Comparison of ENCODE assay signal across 27 mouse cellular contexts in the genomic region with DNA sequence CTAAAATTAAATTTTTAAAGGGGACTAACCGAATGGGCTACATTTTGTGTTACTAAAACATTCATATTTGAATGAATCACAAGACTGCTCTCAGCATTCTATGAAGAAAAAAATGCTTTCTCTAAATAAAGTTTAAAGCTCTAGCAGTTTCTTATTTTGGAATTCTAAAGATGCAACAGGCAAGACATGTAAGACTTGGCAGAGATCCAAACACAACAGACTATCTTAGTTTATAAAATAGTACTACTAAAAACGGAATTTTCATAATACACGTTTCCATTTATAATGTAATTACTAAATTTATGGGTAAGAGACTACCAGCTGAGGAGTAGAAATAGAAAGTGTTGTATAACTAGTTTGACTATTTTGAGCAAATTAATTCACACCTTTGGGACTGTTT. TPM values are rescaled to one million over a fixed set of nuclear protein-coding genes. Genes with fewer than 3 reads are reported as not detected.
DNase-seq lines count a peak whose midpoint lies in the region; ATAC-seq and TF ChIP-seq lines count a peak whose summit lies in the region.
"Had no signal": no experiment of that assay in that cellular context is flagged by ENCODE, and none has a peak within 500 bp of the region (broad histone marks: within the 10 kb centered on the region; RNA-seq: fewer than 3 reads in every experiment).

No protein-coding gene starts in this region.

- no peaks in the 10 kb centered on the region for H3K4me1 ChIP-seq in heart, embryonic 11.5 days (ENCODE audit: control insufficient read depth, insufficient read depth, low read length)
- no peaks in the 10 kb centered on the region; the same call in 1 of the 2 replicates for H3K4me1 ChIP-seq in limb, embryonic 14.5 days (ENCODE audit: control insufficient read depth, insufficient read depth, low read length)
- H3K4me1 ChIP-seq in limb, embryonic 10.5 days: no peaks in the 10 kb centered on the region
- H3K4me1 ChIP-seq in MEL (ENCODE audit: control insufficient read depth in 1 of 2, insufficient read depth in 2 of 2, low read length in 2 of 2): peaks cover 5 to 10% of the 10 kb centered on the region in 2 experiments
- H3K4me1 ChIP-seq: embryonic facial prominence, embryonic 15.5 days; forebrain, embryonic 13.5 days; stomach, embryonic 15.5 days had no signal

- TF ChIP-seq CTCF in MEL (IDR thresholded peaks at IDR 0.05 in 2 of 3, conservative IDR thresholded peaks at IDR 0.05 in 1 of 3; ENCODE audit: control insufficient read depth in 1 of 3, insufficient read depth in 1 of 3, low read depth in 2 of 3, low read length in 3 of 3, poor library complexity in 1 of 3, severe bottlenecking in 1 of 3): no peak

- no peak for TF ChIP-seq POLR2A in limb, embryonic 14.5 days (IDR thresholded peaks at IDR 0.05; ENCODE audit: borderline replicate concordance, extremely low read depth, insufficient read depth, insufficient read length)
- no peak for TF ChIP-seq POLR2A in MEL (IDR thresholded peaks at IDR 0.05; ENCODE audit: control insufficient read depth in 1 of 2, insufficient read depth in 1 of 2, low read depth in 1 of 2, low read length in 2 of 2, poor library complexity in 1 of 2)

- H3K36me3 ChIP-seq in heart, embryonic 11.5 days (ENCODE audit: control insufficient read depth, insufficient read depth, low read length): no peaks in the 10 kb centered on the region
- H3K36me3 ChIP-seq in limb, embryonic 14.5 days (ENCODE audit: control insufficient read depth, insufficient read depth, low read length): no peaks in the 10 kb centered on the region
- peaks cover 29% of the 10 kb centered on the region for H3K36me3 ChIP-seq in limb, embryonic 10.5 days
- H3K36me3 ChIP-seq in MEL (ENCODE audit: control insufficient read depth in 1 of 2, insufficient read depth in 2 of 2, low read length in 2 of 2): peaks cover 18 to 19% of the 10 kb centered on the region in 2 experiments
- H3K36me3 ChIP-seq: embryonic facial prominence, embryonic 15.5 days; heart, embryonic 15.5 days; stomach, embryonic 15.5 days had no signal

- ATAC-seq in heart, embryonic 11.5 days (replicated peaks; ENCODE audit: insufficient number of reproducible peaks, low FRiP score, low TSS enrichment): no peak
- no peak for ATAC-seq in limb, embryonic 14.5 days (ENCODE audit: low FRiP score, low read depth)
- ATAC-seq: forebrain, embryonic 13.5 days; intestine, postnatal 0 days; midbrain, embryonic 16.5 days; Patski had no signal

- TF ChIP-seq EP300 in MEL (IDR thresholded peaks at IDR 0.05; ENCODE audit: low read depth in 1 of 2, low read length in 2 of 2): no peak

- no peak overlapping the region for H3K4me2 ChIP-seq in heart, embryonic 11.5 days
- no peak overlapping the region for H3K4me2 ChIP-seq in limb, embryonic 14.5 days (replicated peaks; ENCODE audit: low read depth, low read length, severe bottlenecking)
- H3K4me2 ChIP-seq: embryonic facial prominence, embryonic 15.5 days; forebrain, embryonic 13.5 days; heart, embryonic 15.5 days; kidney, embryonic 15.5 days; limb, embryonic 12.5 days; liver, embryonic 11.5 days; neural tube, embryonic 13.5 days; stomach, embryonic 15.5 days had no signal

- no peak overlapping the region for H3K27ac ChIP-seq in heart, embryonic 11.5 days (ENCODE audit: low read depth, low read length)
- H3K27ac ChIP-seq in limb, embryonic 14.5 days (replicated peaks; ENCODE audit: low read depth, low read length): no peak overlapping the region
- no peak overlapping the region for H3K27ac ChIP-seq in limb, embryonic 10.5 days
- no peak overlapping the region for H3K27ac ChIP-seq in MEL (ENCODE audit: control insufficient read depth, low read depth, low read length)
- H3K27ac ChIP-seq: embryonic facial prominence, embryonic 15.5 days; forebrain, embryonic 13.5 days; heart, embryonic 15.5 days; kidney, embryonic 15.5 days; limb, embryonic 12.5 days; neural tube, embryonic 13.5 days; stomach, embryonic 15.5 days had no signal

- 70% methylated on average over 3 of the region's 3 CpGs for WGBS in heart, embryonic 11.5 days (ENCODE audit: insufficient replicate concordance)
- WGBS in limb, embryonic 14.5 days: 47% methylated on average over 3 of the region's 3 CpGs
- WGBS in limb, embryonic 10.5 days: 96% methylated on average over 3 of the region's 3 CpGs

- peak; percentile 20 for DNase-seq in heart, adult 8-10 months (ENCODE audit: low spot score)
- peak; percentile 56 for DNase-seq in limb, embryonic 14.5 days (ENCODE audit: low spot score)
- no peak for DNase-seq in limb, embryonic 10.5 days (ENCODE audit: low spot score)
- DNase-seq in MEL (ENCODE audit: low read depth, low spot score): peak; percentile 23
- peak; percentile 59 for DNase-seq in adipocyte (ENCODE audit: low spot score)
- no peak for DNase-seq in layer of hippocampus, postnatal 14 days (ENCODE audit: low spot score in 2 of 2)
- no peak for DNase-seq in right cerebral cortex, postnatal 4 days
- DNase-seq: adrenal gland, postnatal 14 days; cerebellum, adult 18-20 months; gastrocnemius, postnatal 10 days; layer of hippocampus, postnatal 36 days; lung, postnatal 14 days; thymus, postnatal 14 days had no signal

- no peaks in the 10 kb centered on the region for H3K9me3 ChIP-seq in heart, embryonic 11.5 days (replicated peaks; ENCODE audit: control insufficient read depth, low read length)
- H3K9me3 ChIP-seq in limb, embryonic 14.5 days (ENCODE audit: control insufficient read depth, low read length): no peaks in the 10 kb centered on the region
- H3K9me3 ChIP-seq in limb, embryonic 10.5 days (replicated peaks): no peaks in the 10 kb centered on the region
- H3K9me3 ChIP-seq in MEL (replicated peaks; ENCODE audit: insufficient read depth, low read length): no peaks in the 10 kb centered on the region
- H3K9me3 ChIP-seq: embryonic facial prominence, embryonic 15.5 days; forebrain, embryonic 13.5 days; heart, embryonic 15.5 days; kidney, embryonic 15.5 days; limb, embryonic 12.5 days; neural tube, embryonic 13.5 days; stomach, embryonic 15.5 days had no signal

- TF ChIP-seq RAD21 in MEL (IDR thresholded peaks at IDR 0.05; ENCODE audit: low read depth, low read length): no peak

- peaks cover 14% of the 10 kb centered on the region for H3K79me2 ChIP-seq in MEL (ENCODE audit: control insufficient read depth, insufficient read depth, low read length, poor library complexity)

- no peaks in the 10 kb centered on the region for H3K27me3 ChIP-seq in heart, embryonic 11.5 days (ENCODE audit: control insufficient read depth, insufficient read depth, low read length)
- no peaks in the 10 kb centered on the region for H3K27me3 ChIP-seq in limb, embryonic 14.5 days (ENCODE audit: control insufficient read depth, insufficient read depth, low read length)
- no peaks in the 10 kb centered on the region for H3K27me3 ChIP-seq in limb, embryonic 10.5 days (ENCODE audit: low read depth, poor library complexity, severe bottlenecking)
- no peaks in the 10 kb centered on the region for H3K27me3 ChIP-seq in MEL (ENCODE audit: control insufficient read depth in 1 of 2, insufficient read depth in 2 of 2, low read length in 2 of 2)
- H3K27me3 ChIP-seq: CH12.LX; embryonic facial prominence, embryonic 15.5 days; forebrain, embryonic 13.5 days; heart, embryonic 15.5 days; kidney, embryonic 15.5 days; limb, embryonic 12.5 days; neural tube, embryonic 13.5 days; Patski; stomach, embryonic 15.5 days had no signal

- H3K9ac ChIP-seq in heart, embryonic 11.5 days (ENCODE audit: low read depth, low read length): no peak overlapping the region
- no peak overlapping the region for H3K9ac ChIP-seq in limb, embryonic 14.5 days (ENCODE audit: low read depth, low read length, severe bottlenecking)
- no peak overlapping the region for H3K9ac ChIP-seq in MEL (ENCODE audit: control insufficient read depth, low read depth, low read length, poor library complexity, severe bottlenecking)
- H3K9ac ChIP-seq: embryonic facial prominence, embryonic 15.5 days; forebrain, embryonic 13.5 days; heart, embryonic 15.5 days; kidney, embryonic 15.5 days; limb, embryonic 12.5 days; neural tube, embryonic 13.5 days; stomach, embryonic 15.5 days had no signal

- no peak overlapping the region for H3K4me3 ChIP-seq in heart, embryonic 11.5 days (ENCODE audit: low read depth, low read length)
- H3K4me3 ChIP-seq in limb, embryonic 14.5 days (replicated peaks; ENCODE audit: low read length): no peak overlapping the region
- no peak overlapping the region for H3K4me3 ChIP-seq in limb, embryonic 10.5 days
- H3K4me3 ChIP-seq in MEL (ENCODE audit: control insufficient read depth in 1 of 2, insufficient read depth in 1 of 2, low read depth in 2 of 2, low read length in 2 of 2): no peak overlapping the region
- H3K4me3 ChIP-seq: embryonic facial prominence, embryonic 15.5 days; forebrain, embryonic 13.5 days; heart, embryonic 15.5 days; kidney, embryonic 15.5 days; limb, embryonic 12.5 days; myocyte; neural tube, embryonic 13.5 days; stomach, embryonic 15.5 days had no signal

TF ChIP-seq in MEL, 35 proteins besides CTCF, POLR2A, EP300 and RAD21:
- TF ChIP-seq RCOR1 (IDR thresholded peaks at IDR 0.05; ENCODE audit: low read depth, low read length) (no peak), TAL1 (IDR thresholded peaks at IDR 0.05; ENCODE audit: low read length) (no peak)
TF ChIP-seq in MEL: peak in this region for 0.

RNA-seq across cellular contexts. Expression of gene Pkn2, which starts 30.2 kb away (rescaled TPM):
- total RNA-seq in heart, adult 8-10 months (2022): 10 to 100 TPM; 36.5 to 41.8 (median 38.1) TPM
- 39.8 and 41.8 TPM in 2 replicates for polyA plus RNA-seq in heart, embryonic 11.5 days (2014; fragmentation: Nextera tagmentation; extraction: Ambion mirVana)
- polyA plus RNA-seq in limb, embryonic 14.5 days (2012; rRNA removed): 22.1 and 22.6 TPM in 2 replicates
- polyA plus RNA-seq in limb, embryonic 14.5 days (2014; fragmentation: Nextera tagmentation; extraction: Ambion mirVana): 45.5 and 46.3 TPM in 2 replicates
- 47.4 and 55.6 TPM in 2 replicates for polyA plus RNA-seq in limb, embryonic 10.5 days (2016; fragmentation: Nextera tagmentation; extraction: Ambion mirVana)
- total RNA-seq in MEL (2012; rRNA removed): 33.5 and 38.6 TPM in 2 replicates
- polyA plus RNA-seq in MEL (2012; ENCODE audit: insufficient read depth in 1 of 2, insufficient read length in 2 of 2, low read depth in 1 of 2, low replicate concordance in 2 of 2, missing spikeins in 1 of 2): 10 to 100 TPM; 34.7 to 38.8 TPM
- 10 to 100 TPM; 29.0 to 29.2 TPM for total RNA-seq in layer of hippocampus, postnatal 14 days (2021)

Comparison
In these comparisons a context has a peak if more than half of its experiments do, and no peak if none do; other contexts are left out.
1. DNase-seq: peak in heart, adult 8-10 months (single experiment), limb, embryonic 14.5 days (single experiment), MEL (single experiment) and adipocyte (single experiment); none in limb, embryonic 10.5 days (single experiment), layer of hippocampus, postnatal 14 days (0 of 2) and right cerebral cortex, postnatal 4 days (single experiment).